Mouse (Mus musculus) erythroblast, embryonic 14.5 days (primary cell): ENCODE measurements around the gene Adra2a.

ENCODE experiments used
- GATA1 ChIP-seq: IDR thresholded peaks from 2 replicates; pipeline ENCODE4 v1.6.1; 2012; ENCODE audit warnings: low read length, inconsistent platforms, mixed read lengths
- TAL1 ChIP-seq: IDR thresholded peaks from 3 replicates; pipeline ENCODE4 v1.6.1; 2012; ENCODE audit warnings: low read length, inconsistent platforms, mixed read lengths

DNA sequence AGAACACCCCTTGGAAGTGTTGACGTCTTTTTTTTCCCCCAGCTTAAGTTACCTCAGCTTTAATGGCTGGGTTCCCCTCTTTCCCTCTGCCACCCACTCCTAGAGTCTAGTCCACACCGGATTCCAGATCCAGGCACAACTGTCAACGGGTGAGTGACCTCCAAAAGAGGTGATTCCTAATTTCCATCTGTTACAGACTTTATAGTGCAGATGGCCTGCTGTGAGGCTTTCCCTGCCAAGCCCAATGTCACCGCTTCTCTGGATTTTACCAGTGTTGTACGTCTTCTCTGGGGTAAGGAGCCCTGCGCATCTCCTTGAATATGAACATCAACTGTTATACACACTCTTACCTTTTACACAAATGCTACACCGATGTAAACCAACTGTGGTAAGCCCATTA is 4.5 kb upstream of the Adra2a start:
- no peak for TF ChIP-seq GATA1
- TF ChIP-seq TAL1, result no peak
